Mouse (Mus musculus) cerebellum, adult 2 months (tissue): ENCODE results near the gene Cyb561d2. TPM values are rescaled to one million over a fixed set of nuclear protein-coding genes. Genes with fewer than 3 reads are reported as not detected.

Experiments
- DNase-seq, 2 experiments: peaks; one replicate each; pipeline ENCODE4 v3.0.0; 2021
- H3K27ac ChIP-seq: fragments of 200-500 bp; 2 replicates; pipeline ENCODE4 v1.5.1; 2012; ENCODE audit warnings: low read length, control low read depth, inconsistent platforms; ENCODE audit not compliant: insufficient read depth
- H3K27me3 ChIP-seq: fragments of 200-500 bp; 2 replicates; pipeline ENCODE4 v1.6.1; 2012; ENCODE audit warnings: inconsistent platforms, mild to moderate bottlenecking, low read length, moderate library complexity; ENCODE audit not compliant: control insufficient read depth, insufficient read depth
- H3K4me1 ChIP-seq: fragments of 200-500 bp; 2 replicates; pipeline ENCODE4 v1.6.1; 2011; ENCODE audit warnings: low read length; ENCODE audit not compliant: control insufficient read depth, insufficient read depth
- H3K4me3 ChIP-seq: fragments of 200-500 bp; replicated peaks from 2 replicates; pipeline ENCODE3; 2011; ENCODE audit warnings: mild to moderate bottlenecking, low read depth, low read length, control low read depth; ENCODE audit not compliant: insufficient read depth
- CTCF ChIP-seq: fragments of 200-500 bp; IDR thresholded peaks from 2 replicates; pipeline ENCODE4 v1.5.1; 2011; ENCODE audit warnings: low read depth, mild to moderate bottlenecking, control low read depth, low read length, moderate library complexity, borderline replicate concordance; ENCODE audit not compliant: insufficient read depth
- POLR2A ChIP-seq: fragments of 200-500 bp; IDR thresholded peaks from 2 replicates; pipeline ENCODE4 v1.6.1; 2011; ENCODE audit warnings: low read length, control low read depth, borderline replicate concordance; ENCODE audit not compliant: insufficient read depth
- WGBS: fragments of 180-500 bp; shearing (Covaris S2); methylation state at CpG from one replicate; pipeline ENCODE4 v1.1.7; 2018; 5-methylcytosine and 5-hydroxymethylcytosine counted together
- polyA plus RNA-seq: library from polyadenylated mRNA; depleted of rRNA; stranded (reverse); fragments of >200 nt; gene quantifications from 2 replicates; pipeline ENCODE4 v1.2.3, GENCODE M21; 2012

The Cyb561d2 gene
- polyA plus RNA-seq, 1 experiment, result 21.2 TPM

DNA sequence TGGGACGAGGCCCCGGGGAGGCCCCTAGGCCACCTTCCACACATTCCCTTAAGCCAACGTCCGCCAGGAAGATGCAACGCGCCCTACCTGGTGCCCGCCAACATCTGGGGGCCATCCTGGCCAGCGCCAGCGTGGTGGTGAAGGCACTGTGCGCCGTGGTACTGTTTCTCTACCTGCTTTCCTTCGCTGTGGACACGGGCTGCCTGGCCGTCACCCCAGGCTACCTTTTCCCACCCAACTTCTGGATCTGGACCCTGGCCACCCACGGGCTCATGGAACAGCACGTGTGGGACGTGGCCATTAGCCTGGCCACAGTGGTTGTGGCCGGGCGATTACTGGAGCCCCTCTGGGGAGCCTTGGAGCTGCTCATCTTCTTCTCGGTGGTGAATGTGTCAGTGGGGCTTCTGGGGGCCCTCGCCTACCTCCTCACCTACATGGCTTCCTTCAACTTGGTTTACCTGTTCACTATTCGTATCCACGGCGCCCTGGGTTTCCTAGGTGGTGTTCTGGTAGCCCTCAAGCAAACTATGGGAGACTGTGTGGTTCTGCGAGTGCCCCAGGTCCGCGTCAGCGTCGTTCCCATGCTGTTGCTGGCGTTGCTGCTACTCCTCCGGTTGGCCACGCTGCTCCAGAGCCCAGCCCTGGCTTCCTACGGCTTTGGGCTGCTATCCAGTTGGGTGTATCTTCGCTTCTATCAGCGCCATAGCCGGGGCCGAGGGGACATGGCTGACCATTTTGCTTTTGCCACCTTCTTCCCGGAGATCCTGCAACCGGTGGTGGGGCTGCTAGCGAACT is 7.4 kb downstream of the Cyb561d2 start:
- no peaks in the 10 kb centered on the region for H3K27me3 ChIP-seq
- TF ChIP-seq POLR2A (no peak), CTCF (no peak)
- peak; percentile 42 to 50 for DNase-seq
- peak overlapping the region; percentile 86 for H3K4me3 ChIP-seq
- H3K4me1 ChIP-seq, result peaks cover 16% of the 10 kb centered on the region; the same call in 1 of the 2 replicates
- peak overlapping the region; percentile 71 for H3K27ac ChIP-seq
- under 1% methylated on average over 40 of the region's 40 CpGs for WGBS

DNA sequence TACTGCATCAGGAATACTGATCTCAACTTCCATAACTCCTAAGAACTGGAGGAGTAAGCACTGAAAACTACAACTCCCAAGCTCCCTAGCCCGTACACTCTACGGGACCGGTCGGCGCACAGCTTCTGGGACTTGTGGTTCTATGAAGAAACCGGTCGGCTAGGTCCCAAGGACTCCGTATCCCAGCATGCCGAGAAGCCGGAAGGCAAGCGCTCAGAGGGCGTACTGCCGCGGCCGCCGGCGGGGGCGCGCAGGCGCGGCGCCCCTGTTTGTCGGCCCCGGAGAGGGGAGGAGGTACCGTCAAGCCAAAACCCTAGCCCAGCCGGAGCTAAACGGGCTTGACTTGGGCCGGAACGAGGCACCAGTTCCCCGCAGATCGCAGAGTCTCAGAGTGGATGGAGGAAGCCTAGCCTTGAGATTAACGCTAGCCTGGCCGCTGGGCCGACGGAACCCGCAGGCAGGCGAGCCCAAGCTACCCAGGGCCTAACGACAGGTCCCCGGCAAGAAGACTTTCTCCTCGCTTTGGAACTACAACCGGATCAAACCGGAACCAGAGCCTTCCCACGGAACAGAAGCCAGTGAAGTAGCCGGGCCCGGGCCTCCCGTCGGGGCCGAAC is 8.1 kb downstream of the Cyb561d2 start, which contains the start of gene Tmem115:
Tmem115 (plus strand) TSS at position 155 of the 617 bp plus-strand sequence.
- H3K27ac ChIP-seq, result peak within 1 kb of the TSS; percentile 71
- TF ChIP-seq POLR2A (peak; percentile 72; the same call in 1 of the 2 replicates), CTCF (no peak)
- peaks cover 16% of the 10 kb centered on the region; the same call in 1 of the 2 replicates for H3K4me1 ChIP-seq
- H3K27me3 ChIP-seq, result no peaks in the 10 kb centered on the region
- H3K4me3 ChIP-seq, result peak within 1 kb of the TSS; percentile 86
- WGBS, result under 1% methylated on average over 48 of the region's 48 CpGs
- peak; percentile 91 to 97 for DNase-seq

DNA sequence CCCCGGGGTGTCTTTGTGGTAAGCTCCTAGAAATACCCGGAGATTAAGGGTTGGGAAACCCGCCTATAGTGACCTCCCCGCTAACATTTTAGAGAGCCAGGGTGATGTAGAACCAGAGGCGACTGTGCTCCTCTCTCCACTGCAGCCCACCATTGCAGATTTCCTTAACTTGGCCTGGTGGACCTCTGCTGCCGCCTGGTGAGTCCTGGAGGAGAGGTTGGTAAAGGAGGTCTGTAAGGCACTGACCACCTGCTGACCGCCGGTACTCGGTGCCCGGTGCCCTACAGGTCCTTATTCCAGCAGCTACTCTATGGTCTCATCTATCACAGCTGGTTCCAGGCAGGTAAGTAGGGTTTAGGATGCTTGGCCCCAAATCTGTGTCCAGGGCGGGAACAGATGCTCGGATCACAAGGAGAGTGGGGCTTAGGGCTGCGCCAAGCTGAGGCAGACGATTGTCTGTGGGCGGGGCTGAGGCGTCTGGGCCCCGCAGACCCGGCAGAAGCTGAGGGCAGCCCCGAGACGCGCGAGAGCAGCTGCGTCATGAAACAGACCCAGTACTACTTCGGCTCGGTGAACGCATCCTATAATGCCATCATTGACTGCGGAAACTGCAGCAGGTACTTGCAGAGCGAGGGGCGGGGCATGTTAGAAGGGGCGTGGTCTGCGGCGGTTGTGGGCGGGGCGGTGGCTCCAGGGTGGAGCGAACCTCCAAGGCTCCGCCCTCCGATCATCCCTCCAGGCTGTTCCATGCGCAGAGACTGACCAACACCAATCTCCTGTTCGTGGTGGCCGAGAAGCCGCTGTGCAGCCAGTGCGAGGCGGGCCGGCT is 15.6 kb downstream of the Cyb561d2 start:
- WGBS, result 32% methylated on average over 44 of the region's 44 CpGs
- TF ChIP-seq CTCF, result no peak
- TF ChIP-seq POLR2A, result no peak
- DNase-seq, result no peak
- Histone ChIP-seq H3K4me1 (no peaks in the 10 kb centered on the region), H3K27me3 (no peaks in the 10 kb centered on the region), H3K27ac (no peak overlapping the region), H3K4me3 (no peak overlapping the region)

DNA sequence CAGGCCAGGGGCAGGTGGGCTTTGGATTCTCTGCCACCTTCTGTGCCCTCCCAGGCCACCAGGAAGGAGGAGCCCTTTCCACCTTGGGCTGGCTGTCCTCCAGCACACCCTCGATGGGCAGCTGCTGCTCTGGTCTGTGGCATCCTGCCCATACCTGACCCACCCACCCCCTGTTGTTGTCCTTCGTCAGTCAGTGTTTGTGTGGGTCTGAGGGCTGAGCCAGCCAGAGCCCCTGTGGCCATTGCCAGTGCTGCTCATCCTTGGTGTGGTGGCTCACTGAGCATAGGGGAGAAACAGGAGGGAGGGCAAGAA is 19.6 kb downstream of the Cyb561d2 start:
- H3K27ac ChIP-seq, result no peak overlapping the region
- 25% methylated on average over 2 of the region's 2 CpGs for WGBS
- no peaks in the 10 kb centered on the region for H3K4me1 ChIP-seq
- DNase-seq, result no peak
- TF ChIP-seq POLR2A, result no peak
- TF ChIP-seq CTCF, result no peak
- no peak overlapping the region for H3K4me3 ChIP-seq
- H3K27me3 ChIP-seq, result no peaks in the 10 kb centered on the region

DNA sequence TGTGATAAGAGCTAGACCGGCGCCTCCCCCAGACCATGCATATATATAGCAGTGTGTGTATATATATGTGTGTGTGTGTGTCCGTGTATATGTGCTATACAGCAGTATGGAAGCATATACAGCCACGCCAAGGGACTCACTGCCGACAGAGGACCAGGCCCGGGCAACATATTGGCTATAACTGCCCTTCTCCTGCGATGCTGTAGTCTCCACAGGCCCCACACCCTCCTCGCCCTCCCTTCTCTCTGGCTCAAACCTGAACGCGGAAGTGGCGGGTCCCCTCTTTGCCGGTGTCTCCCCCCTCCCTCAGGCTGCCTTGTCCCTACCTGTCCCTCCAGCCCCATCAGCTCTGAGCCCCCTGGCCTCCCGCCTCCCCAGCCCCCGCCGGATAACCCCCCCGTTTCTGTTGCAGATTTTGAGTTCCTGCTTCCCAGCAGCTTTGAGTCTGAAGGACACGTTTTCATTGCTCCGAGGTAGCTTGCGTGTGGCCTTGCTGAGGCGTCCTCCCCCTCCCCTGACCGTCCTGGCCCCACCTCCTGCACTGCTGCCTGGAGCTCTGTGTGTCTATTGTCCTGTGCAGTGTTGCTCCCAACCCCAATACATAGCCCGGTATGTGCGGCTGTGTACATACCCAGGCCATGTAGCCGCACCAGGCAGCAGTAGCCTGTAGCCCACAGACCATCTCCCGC is 20.1 kb downstream of the Cyb561d2 start:
- Histone ChIP-seq H3K4me3 (no peak overlapping the region), H3K27ac (no peak overlapping the region), H3K4me1 (no peaks in the 10 kb centered on the region), H3K27me3 (no peaks in the 10 kb centered on the region)
- WGBS, result 58% methylated on average over 25 of the region's 25 CpGs
- no peak for DNase-seq
- TF ChIP-seq POLR2A, result no peak
- TF ChIP-seq CTCF, result no peak

DNA sequence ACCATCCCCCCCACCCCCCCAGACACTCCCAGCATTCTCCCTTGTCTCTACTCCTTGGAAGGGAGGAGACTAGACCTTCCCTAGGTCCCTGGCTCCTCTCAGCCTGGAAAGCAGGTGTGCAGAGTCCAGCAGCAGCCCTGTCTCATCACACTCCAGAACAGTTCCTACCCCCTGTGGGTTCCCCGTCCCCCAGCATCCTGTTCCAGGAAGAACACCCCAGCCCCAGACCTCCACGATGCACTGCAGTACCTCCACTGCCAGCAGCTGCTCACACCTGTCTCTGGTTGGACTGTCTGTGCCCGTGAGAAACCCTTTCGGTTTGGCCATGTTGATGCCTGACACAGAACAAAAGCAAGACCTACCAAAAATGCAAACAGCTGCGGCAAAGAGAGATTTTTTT is 20.8 kb downstream of the Cyb561d2 start:
- WGBS, result 76% methylated on average over 5 of the region's 5 CpGs
- Histone ChIP-seq H3K4me3 (no peak overlapping the region), H3K4me1 (no peaks in the 10 kb centered on the region), H3K27me3 (no peaks in the 10 kb centered on the region), H3K27ac (no peak overlapping the region)
- TF ChIP-seq POLR2A, result no peak
- no peak for TF ChIP-seq CTCF
- DNase-seq, result no peak

DNA sequence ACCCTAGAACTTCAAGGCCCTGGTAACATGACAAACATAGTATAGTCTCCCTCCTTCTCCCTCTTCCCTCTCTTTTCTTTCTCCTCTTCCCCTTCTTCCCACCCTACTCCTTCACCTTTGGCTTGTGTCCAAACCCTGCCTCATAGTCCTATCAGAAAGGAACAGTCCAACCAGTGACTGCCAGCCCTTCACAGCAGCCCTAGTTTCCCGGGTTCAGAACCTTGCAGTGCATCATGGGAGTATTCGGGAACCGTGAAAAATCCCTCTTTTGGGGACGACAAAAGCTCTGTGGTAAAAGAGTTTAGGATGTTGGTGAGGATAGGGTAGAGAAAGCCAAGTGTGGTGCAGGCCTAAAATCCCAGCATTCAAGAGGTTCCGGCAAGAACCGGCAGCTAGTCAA is 21.7 kb downstream of the Cyb561d2 start:
- Histone ChIP-seq H3K4me1 (no peaks in the 10 kb centered on the region), H3K27me3 (no peaks in the 10 kb centered on the region), H3K27ac (no peak overlapping the region), H3K4me3 (no peak overlapping the region)
- no peak for DNase-seq
- TF ChIP-seq POLR2A (no peak), CTCF (no peak)
- WGBS, result 45% methylated on average over 6 of the region's 6 CpGs
